Mouse (Mus musculus) urinary bladder, postnatal 10 days (tissue): Measurements from ENCODE around the gene B830017H08Rik.

ENCODE experiments used
- DNase-seq: peaks from one replicate; pipeline ENCODE4 v3.0.0; 2022; ENCODE audit warnings: low spot score

B830017H08Rik gene

DNA sequence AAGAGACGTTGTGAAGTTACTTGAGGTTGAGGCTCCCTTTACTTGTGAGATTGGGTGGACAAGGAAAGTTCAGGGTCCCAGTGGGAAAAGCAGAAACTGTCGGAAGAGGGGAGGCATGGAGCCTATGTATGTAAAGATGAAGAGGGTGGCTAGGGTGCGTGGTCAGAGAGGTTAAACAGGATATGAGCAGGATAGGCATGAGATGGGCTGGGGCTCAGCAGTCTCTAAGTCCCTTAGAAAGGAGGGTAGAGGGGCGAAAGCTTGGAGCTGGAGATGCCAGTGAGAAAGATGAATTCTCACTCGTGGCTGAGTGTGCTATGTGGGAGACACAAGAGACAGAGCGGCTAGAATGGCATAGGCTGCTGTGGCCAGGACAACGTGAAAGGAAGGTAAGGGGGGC is at the start of gene B830017H08Rik:
Gene B830017H08Rik (plus strand): TSS at position 301 of the 400 bp plus-strand sequence.
- DNase-seq: no peak

DNA sequence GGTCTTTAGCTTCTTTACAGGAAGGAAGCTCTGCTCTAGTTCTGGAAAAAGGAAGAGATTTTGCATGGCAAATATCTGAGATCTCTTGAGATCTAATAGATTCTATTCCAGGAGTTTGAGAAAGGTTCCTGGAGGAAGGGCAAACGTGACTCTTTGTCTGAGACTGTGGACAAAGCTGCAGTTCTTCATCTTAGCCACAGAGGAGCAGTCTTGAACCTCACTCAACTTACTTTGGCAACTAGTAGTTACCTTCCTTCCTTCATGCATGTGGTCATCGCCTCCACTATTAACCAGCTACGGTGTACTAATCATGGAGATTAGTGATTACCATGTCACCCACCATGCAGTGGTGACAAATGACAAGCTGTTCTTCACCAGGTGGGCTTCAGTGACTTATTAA is 47.6 kb upstream of the B830017H08Rik start:
- no peak for DNase-seq

DNA sequence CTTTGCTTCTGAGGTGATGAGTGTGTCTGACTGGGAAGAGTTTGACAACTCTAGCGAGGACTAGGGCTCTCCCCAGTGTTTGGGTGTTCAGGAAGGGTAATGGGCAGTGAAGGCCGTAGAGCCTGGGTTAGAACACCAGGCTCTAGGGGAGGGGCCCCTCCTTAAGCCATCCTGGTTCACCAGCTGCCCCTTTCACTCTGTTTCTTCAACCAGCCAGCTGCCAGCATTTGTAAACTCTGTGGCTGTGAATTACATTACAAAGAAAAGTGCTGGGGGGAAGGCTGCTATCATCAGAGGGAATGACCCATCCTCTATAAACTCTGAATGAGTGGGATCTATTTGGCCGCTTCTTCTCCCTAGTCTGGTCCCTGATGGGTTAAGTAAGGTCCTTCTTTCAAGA is 40.2 kb upstream of the B830017H08Rik start:
- DNase-seq: no peak

DNA sequence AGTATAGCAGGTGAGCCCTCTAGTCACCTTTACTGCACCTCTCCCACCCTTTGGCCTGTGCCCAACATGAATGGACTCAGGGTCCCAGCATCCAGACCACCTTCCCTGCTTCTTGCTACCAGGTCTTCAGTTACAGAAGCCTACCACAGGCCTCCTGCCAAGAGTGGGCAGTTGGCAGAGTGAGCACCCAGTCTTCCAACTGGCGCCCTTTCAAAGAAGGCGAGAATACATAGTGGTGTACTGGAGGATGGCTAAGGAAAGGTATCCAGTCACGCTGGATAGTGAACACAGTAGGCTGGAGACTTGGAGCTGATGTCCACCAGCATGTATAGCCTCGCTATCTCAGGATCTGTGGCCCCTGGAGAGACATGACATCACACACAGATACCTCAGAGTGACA is 38.9 kb upstream of the B830017H08Rik start:
- DNase-seq: no peak

DNA sequence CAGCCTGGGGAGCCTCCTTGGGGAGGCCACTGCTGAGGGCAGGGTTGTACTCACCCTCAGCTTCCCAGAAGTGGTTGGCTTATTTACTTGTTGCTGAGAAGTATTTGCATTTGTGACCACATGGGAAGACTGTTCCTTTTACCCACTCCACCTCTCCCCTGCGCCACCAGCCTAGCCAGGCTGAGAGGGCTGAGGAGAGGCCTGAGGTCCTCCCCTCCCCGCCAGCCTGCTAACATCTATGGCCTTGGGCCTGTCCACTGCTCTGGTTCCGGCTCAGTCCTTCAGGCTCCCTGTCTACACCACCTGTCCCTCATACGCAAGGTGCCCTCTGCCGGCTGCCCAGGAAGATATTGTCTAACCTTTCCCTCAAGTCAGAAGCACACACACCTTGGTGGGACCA is 37.3 kb upstream of the B830017H08Rik start:
- no peak for DNase-seq

DNA sequence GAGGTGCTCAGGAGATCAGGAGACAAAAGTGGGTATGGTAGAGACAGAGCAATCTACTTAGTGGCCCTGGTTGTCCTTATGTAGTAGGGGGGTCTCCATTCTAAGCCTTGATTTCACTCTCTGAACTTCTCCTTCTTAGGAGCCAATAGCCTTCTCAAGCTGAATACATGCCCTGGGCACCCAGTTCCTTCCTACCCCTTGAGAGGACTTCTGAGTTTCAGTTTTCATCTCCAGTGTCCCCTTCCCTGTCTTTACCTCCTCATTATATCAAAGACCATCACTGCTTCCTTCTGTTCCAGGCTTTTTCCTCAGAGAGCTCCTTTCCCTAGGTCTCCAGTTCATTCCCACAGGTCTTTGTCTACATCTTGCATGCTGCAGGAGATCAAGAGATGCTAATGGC is 36.4 kb upstream of the B830017H08Rik start:
- no peak for DNase-seq

DNA sequence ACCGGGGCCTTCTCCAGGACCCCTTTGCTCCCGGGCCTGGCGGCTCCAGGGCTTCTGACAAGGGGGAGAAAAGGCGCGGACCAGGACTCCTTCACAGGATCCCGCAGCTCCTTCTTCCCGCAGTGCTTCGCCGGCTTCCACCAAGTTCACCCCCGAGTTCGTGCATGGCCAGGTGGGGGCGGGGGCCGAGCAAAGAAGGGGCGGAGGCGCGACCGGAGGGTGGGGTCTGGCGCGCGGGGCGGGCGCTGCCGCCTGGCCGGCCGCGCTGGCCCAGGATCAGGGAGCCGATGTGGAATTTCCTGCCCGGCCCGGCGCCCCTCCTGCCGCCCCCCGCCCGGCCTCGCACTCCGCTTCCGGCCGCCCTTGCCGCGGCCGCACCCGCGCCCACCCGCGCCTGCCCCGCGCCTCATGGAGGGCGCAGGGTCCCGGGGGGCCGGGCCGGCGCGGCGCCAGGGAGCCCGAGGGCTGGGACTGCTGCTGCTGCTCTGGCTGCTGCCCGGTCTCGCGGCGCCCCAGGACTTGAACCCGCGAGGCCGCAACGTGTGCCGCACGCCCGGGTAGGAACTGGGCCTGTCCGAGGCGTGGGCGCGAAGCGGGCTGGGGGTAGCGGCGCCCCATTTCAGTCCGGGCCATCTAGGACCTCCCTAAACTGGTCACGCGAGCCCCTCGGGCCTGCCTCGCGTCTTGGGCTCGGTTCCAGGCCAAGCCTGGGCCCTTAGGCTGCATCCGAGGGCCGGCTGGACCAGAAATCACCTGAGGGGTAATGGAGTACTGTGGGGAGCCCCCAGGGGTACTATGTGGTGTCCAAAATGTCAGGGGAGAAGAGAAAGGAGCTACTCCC is 35.7 kb upstream of the B830017H08Rik start, which contains the start of gene Scarf2:
Gene Scarf2 (plus strand): TSS at position 312 of the 841 bp plus-strand sequence.
- DNase-seq: no peak

DNA sequence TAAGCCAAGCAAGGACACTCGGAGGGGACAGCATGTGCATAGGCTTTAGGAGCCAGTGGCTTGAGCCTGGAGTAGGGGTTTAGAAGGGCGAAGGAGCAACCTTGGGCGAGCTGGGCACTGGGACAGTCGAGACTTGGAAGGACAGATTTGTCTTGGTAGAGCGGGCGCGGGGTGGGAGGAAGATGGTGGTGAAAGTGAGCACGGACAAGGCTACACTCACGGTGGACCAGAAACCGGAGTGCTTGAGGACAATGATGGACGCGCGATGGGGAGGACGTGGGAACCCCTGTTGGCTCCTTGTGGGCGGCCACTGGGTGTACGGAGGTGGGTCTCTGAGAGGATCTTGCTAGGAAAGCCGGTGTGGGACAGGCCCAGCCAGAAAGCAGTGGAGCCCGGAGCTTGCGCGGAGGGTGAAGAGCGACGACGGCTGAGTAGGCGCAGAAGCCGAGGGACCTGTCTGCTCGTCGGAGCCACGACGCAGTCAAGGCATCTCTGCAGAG is 35.1 kb upstream of the B830017H08Rik start:
- no peak for DNase-seq

DNA sequence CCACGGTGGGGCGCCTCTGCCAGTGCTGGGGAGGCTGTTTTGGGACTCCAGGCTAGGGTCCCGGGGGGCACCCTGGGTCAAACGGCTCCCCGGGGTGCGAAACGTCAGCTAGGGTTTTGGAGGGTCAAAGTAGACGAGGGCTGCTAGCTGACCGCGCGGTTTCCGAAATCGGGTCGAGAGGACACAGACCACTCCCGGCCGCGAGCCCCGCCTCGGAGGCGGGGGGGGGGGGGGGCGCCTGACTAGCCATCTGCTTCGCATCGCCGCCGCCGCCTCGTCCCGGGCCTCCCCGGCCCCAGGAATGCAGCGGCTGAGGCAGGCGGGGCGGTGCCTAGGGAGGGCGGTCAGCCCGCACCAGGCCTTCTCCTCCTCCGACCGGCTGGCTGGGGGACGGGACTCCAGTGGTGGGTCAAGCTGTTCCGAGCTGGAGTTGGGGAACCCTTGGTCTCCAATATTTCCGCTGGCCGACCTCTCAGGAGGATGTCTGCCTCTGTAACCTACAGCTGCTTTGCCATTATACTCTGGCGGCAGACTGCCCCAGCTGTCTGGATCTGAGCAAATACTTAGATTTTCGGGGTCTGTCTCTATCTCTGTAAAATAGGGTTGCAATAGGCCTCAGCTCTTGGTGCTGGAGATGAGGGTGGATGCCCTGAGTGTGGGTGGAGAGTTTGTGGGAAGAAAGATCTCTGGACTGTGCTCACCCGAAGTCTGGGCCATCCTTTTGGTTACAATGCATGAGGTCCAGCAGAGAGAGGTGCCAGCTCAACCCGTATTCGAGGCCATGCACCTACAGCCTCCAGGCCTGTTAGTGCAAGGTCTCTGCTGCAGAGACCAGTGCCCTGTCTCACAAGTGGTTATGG is 34.4 kb upstream of the B830017H08Rik start:
- no peak for DNase-seq

DNA sequence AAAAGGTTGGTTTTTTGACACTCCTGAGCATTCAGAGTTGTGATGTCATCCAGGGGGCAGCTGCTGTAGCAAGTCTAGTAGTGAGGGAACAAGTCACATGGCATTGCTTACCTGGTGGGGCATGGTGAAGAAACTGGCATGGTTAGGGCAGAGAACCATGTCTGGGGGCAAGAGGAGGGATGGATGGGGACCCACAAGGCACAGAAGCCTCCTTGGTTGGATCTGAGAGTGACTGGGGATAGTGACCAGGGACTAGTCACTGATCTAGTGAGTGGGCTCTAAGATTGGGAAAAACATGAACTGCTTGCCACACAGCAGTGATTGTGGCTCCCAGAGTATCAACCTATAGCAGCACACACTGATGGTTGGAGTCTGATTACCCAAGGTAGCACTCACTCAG is 33.3 kb upstream of the B830017H08Rik start:
- no peak for DNase-seq

DNA sequence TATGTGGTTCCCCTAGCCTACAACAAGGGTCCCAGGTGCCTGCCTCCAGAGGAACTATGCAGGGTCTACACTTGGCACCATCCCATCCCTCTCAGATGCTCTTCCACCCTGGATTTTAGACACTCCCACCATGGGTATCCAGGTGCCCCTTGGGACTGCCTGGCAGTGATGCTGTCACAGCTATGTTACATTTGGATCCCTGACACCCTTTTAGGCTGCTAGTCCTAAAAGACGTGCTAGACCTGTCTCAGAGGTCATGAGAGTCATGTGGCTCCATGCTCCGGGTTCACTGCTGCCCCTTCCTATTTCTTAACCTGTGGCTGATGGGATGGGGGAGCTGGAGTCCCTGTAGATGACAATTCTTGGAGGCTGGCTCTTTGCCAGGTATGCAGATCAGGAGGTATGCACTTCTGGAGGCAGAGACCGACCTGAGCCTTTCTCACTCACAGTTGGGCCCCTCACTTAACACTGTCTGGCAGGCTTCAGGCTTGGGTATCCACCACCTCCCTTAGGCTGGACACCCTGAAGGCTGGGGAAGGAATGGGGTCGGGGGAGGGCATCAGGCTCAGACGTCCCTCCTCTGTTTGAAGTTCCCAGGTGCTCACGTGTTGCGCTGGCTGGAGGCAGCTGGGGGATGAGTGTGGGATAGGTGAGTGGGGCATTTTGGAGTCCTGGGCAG is 31.0 kb upstream of the B830017H08Rik start:
- no peak for DNase-seq

DNA sequence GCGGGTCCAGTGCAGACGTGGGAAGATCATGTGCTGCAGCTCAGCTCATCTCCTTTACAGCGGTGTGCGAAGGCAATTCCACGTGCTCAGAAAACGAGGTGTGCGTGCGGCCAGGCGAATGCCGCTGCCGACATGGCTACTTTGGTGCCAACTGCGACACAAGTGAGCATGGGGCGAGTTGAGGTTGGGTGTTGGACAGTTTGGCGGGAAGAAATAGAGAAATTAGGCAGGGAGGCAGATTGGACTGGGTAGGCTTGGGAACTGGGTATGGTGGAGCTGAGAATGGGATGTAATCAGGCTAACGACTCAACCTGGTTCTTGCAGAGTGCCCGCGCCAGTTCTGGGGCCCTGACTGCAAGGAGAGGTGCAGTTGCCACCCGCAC is 30.5 kb upstream of the B830017H08Rik start:
- DNase-seq: no peak

DNA sequence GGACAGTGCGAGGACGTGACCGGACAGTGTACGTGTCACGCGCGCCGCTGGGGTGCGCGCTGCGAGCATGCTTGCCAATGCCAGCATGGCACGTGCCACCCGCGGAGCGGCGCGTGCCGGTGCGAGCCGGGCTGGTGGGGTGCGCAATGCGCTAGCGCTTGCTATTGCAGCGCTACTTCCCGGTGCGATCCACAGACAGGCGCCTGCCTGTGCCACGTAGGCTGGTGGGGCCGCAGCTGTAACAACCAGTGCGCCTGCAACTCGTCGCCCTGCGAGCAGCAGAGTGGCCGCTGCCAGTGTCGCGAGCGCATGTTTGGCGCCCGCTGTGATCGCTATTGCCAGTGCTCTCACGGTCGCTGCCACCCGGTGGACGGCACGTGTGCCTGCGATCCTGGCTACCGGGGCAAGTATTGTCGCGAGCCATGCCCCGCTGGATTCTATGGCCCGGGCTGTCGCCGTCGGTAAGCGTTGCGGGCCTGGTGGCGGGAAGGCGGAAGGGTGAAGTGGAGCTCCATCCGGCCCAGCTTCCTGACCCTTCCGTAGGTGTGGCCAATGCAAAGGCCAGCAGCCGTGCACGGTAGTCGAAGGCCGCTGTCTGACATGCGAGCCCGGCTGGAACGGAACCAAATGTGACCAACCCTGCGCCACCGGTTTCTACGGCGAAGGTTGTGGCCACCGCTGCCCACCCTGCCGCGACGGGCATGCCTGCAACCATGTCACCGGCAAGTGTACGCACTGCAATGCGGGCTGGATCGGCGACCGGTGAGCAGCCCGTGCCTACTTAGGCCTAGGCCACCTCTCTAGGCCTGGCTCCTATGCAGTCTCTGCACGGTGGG is 29.9 kb upstream of the B830017H08Rik start:
- DNase-seq: no peak

DNA sequence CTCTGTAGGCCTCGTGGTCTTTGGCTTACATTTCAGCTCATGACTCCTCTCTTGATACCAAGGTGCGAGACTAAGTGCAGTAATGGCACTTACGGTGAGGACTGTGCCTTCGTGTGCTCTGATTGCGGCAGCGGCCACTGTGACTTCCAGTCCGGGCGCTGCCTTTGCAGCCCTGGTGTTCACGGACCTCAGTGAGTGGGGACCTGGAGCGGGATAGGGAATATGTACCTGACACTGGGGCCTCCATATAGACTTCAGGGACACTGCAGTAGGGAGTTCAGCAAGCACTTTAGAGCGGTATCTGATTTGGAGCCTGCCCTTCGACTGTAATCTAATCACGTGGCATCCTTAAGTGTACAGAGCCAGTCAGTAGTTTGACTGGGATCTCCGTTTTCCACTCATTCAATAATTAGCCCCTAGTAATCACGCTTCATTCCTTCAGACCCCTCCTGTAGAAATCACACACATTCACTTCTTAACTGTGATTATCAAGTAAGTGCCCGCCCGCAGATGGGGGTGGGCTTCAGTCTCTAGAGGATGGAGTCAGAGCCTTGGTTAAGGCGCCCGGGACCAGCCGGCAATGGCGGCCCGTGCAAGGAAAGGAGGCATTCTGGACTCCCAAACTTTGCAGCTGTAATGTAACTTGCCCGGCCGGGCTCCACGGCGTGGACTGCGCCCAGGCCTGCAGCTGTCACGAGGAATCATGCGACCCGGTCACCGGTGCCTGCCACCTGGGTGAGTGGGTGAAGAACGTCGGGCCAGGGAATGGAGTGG is 29.1 kb upstream of the B830017H08Rik start:
- no peak for DNase-seq

DNA sequence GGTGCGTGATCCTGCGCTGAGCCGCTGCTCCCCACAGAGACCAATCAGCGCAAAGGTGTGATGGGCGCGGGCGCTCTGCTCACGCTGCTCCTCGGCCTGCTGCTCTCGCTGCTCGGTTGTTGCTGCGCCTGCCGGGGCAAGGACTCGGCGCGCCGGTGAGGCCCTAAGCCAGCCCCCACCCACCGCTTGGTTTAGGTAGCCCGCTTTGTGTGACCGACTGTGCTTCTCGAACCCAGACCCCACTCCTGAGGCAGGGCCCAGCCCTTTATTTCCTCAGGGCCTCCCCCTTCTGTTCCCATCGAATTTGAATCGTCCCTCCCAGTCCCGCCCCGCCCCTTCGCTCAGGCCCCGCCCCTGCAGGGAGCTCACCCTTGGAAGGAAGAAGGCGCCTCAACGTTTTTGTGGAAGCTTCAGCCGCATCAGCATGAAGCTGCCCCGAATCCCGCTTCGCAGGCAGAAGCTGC is 28.4 kb upstream of the B830017H08Rik start:
- no peak for DNase-seq

DNA sequence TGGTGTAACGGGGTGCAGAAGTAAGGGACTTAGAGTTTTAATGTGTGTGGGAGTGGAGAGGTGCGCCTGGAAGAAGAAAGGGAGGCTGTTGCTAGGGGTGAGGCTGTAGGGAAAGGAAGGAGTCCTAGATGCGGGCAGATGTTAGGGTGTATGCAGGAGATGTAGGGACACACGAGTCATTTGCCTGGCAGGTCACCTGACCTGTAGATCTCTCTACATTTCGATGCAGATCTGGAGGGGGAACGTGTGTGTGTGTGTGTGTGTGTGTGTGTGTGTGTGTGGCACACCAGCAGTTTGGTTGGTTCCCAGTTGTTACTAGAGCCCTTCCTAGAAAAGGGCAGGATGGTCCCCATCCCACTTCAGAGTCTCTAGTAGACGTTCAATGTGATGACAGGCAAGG is 27.9 kb upstream of the B830017H08Rik start:
- DNase-seq: no peak

DNA sequence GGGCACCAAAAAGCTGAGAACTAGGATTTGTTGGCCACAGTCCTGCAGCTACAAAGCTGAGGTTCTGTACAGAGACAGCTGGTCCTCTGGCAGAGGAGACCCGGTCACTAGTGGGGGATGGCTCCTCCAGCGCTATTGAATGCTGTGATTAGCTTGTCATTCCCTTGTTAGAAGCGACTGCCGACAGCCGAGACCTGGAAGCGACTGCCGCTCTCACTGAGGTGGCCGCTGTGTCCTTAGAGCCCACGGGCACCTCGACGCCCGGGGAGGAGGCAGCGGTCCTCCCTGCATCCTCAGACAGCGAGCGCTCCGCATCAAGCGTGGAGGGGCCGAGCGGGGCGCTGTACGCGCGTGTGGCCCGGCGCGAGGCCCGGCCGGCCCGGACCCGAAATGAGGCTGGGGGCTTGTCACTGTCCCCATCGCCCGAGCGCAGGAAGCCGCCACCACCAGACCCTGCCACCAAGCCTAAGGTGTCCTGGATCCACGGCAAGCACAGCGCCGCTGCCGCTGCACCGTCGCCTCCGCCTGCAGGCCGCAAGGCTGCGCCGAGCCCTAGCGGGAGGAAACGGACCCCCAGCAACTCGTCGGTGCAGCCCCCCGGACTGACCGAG is 26.2 kb upstream of the B830017H08Rik start:
- DNase-seq: no peak

DNA sequence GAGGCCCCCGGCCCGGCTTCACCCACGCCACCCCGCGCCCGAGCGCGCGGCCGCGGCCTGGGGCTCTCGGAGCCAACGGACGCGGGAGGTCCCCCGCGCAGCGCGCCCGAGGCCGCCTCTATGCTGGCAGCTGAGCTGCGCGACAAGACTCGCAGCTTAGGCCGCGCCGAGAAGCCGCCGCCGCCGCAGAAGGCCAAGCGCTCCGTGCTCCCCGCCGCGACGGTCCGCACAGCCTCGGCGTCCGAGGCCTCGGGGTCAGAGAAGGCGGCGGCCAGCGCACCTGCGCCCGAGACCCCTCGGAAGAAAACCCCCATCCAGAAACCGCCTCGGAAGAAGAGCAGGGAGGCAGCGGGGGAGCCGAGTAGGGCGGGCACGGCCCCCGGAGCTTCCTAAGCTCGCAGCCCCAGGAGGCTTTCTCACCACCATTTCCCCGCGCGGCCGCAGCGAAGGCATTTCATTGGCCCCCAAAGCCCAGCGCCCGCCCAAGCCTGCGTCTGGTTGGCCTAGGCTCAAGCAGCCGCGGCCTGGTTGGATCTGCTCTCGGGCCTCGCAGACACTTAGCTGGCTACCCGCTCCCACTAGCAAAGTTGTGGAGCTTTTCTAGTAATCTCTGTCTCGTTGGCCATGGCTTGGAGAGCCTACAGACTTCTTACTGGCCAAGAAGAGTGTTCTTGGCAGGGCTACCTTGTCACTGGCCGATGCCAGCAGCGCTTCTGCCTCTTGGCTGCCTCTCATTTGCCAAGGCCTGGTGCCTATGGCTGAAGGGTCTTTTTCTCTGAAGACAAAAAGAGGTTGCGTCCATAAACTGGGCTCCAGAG is 25.5 kb upstream of the B830017H08Rik start:
- no peak for DNase-seq

DNA sequence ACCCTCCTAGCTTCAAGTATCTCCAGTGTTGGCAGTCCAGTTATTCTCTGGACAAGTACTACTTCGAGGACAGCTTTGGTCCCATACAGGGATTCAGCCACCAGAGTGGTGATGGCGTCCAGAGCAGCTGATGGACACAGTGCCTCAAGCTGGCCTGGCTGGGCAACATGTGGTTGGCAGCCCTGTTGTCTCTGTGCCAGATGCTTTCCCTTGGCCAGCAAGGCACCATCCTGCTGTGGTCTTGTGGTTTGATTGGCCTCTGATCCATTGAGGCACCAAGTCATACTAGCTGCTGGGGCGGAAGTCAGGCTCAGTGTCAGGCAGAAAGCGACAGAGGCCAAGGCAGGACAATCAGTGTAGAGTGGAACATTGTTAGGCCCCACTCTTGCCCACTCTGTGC is 23.8 kb upstream of the B830017H08Rik start:
- no peak for DNase-seq
